Mouse (Mus musculus) T-helper 1 cell (primary cell): ENCODE measurements around the gene Galr3.
"Not testable (repeated sequence)": the region's sequence is repeated elsewhere in the genome, so short reads cannot be mapped to it uniquely, and the experiment has no call there.

Source experiments
- in situ Hi-C: fragments of 300-600 bp; cut with MboI, MseI; formaldehyde crosslinking; loops from one replicate; pipeline ENCODE4 v1.15.1; 2025; ENCODE audit warnings: high pct_unique_total_duplicates

Gene Galr3

GRCm38 (mm10) chr15:79026511-79027290 is 15.0 kb upstream of the Galr3 start:
- in situ Hi-C loops: no loop called here

- in situ Hi-C loops: no loop called here
Measured at GRCm38 (mm10) chr15:79027291-79028205, 14.1 kb upstream of the Galr3 start.

- in situ Hi-C loops: no loop called here
Measured at GRCm38 (mm10) chr15:79028237-79028738, 13.4 kb upstream of the Galr3 start, which contains the start of gene H1f0. Gene H1f0 (plus strand): TSS chr15:79028450.

- in situ Hi-C loops: no loop called here
Measured at GRCm38 (mm10) chr15:79028823-79029484, 12.7 kb upstream of the Galr3 start.

DNA sequence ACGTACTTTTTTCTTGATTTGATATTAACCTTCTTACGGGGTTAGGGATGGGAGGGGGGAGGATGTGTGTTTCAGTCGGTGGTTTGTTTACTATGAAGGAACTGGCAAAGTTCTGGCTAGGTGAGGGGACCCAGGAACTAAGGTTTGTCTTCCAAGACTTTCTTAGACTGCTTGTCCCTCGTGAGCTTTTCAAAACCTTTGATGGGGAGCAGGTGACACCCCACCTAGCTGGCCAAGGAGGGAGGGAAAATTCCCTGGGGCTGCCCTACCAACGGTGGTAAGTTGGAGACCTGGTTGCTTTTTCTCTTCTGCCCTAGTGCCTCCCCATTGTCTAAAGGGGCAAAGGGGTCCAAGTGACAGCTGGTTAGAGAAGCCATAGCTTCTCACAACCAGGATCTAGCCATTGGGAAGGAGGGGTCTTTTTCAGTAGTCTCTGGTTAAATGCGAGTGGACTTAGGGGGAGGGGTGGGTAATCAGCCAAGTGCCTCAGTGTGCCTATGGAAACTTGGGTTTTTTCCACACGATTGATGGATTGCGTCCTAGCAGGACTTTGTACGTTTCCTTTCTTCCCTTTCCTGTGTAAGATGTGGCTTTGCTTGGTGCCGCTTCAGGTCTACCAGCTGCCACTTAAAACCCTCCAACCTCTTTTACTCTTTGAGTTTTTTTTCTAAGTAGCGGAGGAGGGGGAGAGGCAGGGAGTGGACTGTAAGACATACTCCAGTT is 12.0 kb upstream of the Galr3 start:
- in situ Hi-C loops: no loop called here

DNA sequence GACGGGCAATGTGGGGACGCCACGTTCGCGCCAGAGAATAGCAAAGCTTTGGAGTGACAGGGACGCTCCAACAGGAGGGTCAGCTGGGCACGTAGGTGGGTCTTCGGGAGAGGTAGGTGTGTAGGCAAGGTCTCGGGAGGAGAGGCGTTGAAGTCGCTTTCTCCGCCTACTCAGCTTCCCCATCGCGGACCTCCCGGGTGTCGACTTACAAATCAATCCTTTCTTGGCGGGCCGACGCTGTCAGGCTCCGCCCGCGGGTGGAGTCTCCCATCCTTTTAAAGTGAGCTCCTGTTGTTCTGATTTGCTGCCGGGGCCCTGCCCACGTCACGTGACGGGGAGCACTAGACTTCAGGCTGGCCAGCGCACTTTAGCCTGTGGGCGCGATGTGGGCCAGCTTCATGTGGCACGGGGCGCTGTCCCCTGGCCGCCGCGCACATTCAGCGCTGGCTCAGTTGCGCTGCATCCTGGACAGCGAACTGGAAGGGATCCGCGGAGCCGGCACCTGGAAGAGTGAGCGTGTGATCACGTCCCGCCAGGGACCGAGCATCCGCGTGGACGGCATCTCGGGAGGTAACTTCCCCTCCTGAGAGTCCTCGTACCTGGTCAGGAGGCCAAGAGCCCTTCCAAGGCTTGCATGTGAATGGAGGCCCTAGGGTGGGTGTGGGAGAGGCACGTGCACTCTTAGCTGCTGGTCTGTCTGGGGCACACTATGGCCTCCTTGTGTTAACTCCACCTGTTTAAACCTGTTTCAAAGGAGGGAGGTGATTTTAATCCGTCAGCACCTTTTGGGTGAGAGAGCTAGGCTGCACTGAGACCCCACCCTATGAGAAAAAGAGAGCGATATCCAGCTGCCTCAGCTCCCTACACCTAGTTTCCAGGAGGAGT is 10.9 kb upstream of the Galr3 start:
- in situ Hi-C loops: no loop called here

DNA sequence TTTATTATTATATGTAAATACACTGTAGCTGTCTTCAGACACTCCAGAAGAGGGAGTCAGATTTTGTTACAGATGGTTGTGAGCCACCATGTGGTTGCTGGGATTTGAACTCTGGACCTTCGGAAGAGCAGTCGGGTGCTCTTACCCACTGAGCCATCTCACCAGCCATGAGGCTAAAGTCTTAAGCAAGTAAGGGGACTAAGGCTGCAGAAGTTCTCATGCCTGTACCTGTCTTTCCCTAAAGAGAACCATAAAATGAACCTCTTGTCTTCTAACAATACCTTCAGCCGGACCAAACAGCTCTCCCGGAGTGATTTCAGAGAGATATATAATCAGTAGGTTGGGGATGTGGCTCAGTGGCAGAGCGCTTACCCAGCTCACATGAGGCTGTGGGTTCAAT is 9.8 kb upstream of the Galr3 start:
- in situ Hi-C loops: not testable (repeated sequence)

GRCm38 (mm10) chr15:79037913-79038328 is 3.8 kb upstream of the Galr3 start:
- in situ Hi-C loops: no loop called here

DNA sequence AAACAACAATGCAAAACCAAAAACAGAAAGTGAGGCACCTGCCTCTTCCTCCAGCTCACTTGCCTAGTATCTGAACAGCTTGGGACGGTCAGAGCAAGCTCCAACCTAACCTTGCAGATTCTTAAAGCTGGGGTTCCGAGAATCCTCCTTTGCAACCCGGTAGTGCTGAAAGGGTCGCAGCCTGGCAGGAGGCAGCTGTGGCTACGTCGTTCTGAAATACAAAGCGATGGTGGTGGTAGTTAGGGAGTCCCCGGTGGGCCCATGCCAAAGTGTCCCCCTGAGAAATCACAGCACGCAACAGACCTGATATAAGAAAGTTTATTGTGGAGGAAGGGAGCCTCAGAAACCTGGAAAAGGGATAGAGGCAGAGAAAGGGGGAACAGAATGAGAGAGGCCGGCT is 3.4 kb upstream of the Galr3 start:
- in situ Hi-C loops: no loop called here

DNA sequence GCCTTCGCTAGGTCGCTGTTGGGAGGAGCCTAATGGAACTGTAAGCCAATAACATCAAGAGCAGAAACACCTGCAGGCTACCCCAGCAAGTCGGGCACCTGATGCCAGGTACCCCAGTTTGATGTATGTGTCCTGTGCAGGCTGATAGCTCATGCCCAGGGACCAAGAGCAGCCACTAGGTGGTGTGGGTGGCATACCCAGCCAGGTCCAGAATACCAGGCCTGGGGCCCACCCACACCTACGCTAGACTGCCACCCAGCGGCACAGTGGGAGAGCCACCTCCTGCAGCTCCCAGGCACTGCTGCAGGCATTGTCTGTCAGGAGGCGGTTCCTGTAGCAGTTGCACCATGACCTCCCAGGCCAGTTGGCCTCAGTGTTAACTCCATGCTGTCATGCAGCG is 2.8 kb upstream of the Galr3 start:
- in situ Hi-C loops: no loop called here

DNA sequence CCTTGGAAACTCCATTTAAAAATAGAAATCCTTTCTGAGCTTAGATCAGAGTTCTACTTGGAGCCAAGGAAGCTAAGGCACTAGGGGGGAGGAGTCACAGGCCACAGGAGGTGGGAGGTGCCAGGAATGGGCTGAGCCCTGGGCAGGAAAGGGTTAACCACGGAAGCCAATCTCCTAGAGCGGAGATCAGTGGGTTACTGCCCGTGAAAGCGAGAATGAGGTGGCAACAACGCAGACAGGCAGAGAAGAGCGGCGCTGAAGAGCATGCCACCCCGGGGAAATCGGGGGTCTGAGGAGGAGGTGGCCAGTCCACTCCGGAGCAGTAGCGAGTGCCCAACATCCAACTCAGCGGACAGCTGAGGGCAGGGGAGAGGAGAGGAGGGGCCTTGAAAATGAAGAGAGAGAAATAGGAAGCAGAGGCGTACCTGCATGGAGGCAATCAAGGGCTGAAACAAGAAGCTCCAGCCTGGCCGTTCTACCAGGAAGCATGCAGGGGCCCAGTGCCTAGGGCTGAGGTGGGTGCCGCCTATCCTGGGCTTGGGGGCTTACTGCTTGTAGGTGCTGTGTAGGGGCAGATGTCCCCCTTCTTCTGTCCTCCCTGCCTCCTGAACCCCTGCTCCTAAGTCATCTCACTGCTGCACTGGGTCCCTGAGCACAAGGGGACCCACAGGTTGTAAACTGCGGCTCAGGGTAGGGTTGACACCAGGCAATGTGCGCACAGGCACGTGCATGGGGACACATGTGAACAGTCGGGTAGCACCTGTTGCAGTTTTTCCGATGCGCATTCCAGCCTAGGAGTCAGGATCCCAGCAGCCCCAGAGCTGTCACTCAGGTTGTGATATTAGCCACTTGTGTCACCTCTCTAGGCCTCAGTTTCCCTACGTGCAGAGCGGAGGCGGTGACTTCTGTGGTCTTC is 926 bp upstream of the Galr3 start:
- in situ Hi-C loops: no loop called here

DNA sequence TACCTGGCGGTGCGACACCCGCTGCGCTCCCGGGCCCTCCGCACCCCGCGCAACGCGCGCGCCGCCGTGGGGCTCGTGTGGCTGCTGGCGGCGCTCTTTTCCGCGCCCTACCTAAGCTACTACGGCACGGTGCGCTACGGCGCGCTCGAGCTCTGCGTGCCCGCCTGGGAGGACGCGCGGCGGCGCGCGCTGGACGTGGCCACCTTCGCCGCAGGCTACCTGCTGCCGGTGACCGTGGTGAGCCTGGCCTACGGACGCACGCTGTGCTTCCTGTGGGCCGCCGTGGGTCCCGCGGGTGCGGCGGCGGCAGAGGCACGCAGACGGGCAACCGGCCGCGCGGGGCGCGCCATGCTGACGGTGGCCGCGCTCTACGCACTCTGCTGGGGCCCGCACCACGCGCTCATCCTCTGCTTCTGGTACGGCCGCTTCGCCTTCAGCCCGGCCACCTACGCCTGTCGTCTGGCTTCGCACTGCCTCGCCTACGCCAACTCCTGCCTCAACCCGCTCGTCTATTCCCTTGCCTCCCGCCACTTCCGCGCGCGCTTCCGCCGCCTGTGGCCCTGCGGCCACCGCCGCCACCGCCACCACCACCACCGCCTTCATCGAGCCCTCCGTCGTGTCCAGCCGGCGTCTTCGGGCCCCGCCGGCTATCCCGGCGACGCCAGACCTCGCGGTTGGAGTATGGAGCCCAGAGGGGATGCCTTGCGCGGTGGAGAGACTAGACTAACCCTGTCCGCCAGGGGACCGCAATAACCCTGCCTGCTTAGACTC is 1.2 kb downstream of the Galr3 start:
- in situ Hi-C loops: no loop called here

- in situ Hi-C loops: no loop called here
Measured at GRCm38 (mm10) chr15:79044837-79045236, 3.2 kb downstream of the Galr3 start.

GRCm38 (mm10) chr15:79048186-79048585 is 6.5 kb downstream of the Galr3 start:
- in situ Hi-C loops: no loop called here

- in situ Hi-C loops: no loop called here
Measured at GRCm38 (mm10) chr15:79050160-79050845, 8.6 kb downstream of the Galr3 start.

DNA sequence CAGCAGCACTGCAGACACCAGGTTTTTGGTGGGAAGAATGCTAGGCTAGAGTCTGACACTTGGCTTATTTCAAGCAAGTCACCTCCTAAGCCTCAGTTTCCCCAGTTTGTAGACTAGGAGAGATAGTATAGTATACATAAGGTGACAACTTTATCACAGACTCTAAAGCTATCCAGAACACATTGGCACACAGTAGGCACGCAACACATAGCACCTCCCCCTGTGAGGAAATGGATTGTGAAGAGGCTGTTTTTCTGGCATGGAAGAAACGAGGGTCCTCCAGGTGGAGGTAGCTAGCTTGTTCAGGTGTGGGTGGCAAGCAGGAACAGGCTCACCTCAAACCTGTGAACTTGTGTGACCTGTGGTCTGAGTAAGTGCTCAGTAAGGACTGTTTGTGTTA is 9.3 kb downstream of the Galr3 start:
- in situ Hi-C loops: no loop called here

DNA sequence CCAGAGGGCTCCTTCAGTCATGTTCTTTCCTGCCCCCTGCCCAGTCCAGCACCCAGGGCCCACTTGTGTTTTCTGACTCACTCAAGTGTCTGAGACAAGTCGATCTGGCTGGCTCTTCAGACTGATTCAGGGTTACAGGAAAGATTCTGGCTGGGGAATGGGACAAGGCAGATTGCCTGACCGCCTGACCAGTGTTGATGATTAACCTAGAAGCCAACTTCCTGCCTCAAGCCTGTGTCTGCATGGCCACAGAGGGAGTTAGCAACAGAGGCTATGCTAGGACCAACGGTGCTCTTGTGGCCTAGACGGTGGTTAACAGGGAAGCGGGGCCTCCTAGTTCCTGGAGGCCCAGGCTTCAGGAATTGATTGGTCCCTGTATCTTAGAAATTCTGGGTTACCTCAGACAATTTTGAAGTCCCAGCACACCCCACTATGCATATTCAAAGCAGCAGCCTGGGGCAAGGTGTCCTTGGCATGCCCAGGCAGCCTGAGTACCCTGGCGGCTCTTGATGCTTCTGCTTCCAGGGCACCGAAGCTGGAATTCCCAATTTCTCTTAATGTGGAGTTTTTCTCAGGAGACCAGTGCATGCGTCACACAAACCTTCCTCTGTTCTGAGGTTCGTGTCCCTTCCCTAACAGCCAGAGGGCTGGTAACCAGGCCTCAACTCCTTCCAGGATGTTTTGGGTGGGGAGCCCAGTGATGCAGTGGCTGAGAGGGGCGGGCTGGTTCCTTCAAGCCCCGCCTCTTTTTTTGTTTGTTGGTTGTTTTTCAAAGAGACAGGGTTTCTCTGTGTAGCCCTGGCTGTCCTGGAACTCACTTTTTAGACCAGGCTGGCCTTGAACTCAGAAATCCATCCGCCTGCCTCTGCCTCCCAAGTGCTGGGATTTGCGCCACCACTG is 10.0 kb downstream of the Galr3 start:
- in situ Hi-C loops: no loop called here
